Mouse (Mus musculus) adrenal gland, postnatal 25 days (tissue): Measurements from ENCODE around the gene Slain2. TPM values are rescaled to one million over a fixed set of nuclear protein-coding genes. Genes with fewer than 3 reads are reported as not detected.
"Not testable (repeated sequence)": the region's sequence is repeated elsewhere in the genome, so short reads cannot be mapped to it uniquely, and the experiment has no call there.

Experiments used
- DNase-seq: peaks from one replicate; pipeline ENCODE4 v3.0.0; 2021; ENCODE audit warnings: mixed read lengths
- total RNA-seq: library from RNA; stranded (reverse); gene quantifications from 2 replicates; pipeline ENCODE4 v1.2.3, GENCODE M21; 2021

Slain2 gene
- total RNA-seq, 1 experiment from 2014 or later = 59.1 TPM

DNA sequence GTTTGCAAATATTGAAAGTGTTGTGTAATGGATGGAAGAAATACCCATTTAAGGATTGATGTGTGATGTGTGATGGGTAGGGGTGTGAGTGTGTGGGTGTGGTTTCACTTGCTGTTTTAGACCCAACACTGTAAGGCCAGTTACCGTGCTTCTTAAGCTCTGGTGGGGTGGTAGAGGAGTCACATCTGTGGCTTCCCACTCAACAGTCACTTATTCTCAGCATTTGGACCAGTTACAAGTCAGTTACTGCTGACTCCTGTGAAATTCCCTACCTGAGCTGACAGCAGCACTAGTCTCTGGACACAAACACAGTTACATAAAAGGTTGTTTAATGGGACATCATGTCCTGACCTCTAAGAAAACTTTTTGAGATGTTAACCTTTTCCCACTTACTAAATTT is 34.0 kb downstream of the Slain2 start:
- no peak for DNase-seq

GRCm38 (mm10) chr5:72950252-72950651 is 36.1 kb downstream of the Slain2 start:
- no peak for DNase-seq

DNA sequence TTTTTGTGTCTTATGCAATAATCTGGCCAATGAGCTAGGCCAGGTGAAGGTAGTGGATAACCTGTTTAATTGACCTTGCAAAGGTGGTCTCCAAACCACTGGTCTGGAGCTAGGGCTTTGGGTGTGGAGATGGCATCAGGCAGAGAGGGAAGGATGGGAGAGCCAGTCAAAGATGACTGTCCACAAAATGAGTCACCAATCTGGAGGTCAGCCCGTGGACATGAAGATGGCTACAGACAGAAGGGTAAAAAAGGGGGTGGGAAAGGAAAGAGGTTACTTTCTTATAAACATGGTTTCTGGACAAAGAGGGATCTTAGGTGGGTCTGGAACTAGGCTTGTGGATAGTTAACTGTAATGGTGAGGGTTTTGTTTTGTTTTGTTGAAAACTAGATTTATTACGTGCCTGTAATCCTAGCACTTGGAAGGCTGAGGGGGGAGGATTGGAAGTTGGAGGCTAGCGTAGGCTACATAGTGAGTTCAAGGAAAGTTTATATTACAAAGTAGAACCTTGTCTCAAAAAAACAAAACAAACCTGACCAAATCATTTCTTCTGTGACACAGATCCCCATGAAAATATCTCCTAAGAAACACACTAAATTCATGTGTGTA is 40.0 kb downstream of the Slain2 start:
- DNase-seq = peak; percentile 26

DNA sequence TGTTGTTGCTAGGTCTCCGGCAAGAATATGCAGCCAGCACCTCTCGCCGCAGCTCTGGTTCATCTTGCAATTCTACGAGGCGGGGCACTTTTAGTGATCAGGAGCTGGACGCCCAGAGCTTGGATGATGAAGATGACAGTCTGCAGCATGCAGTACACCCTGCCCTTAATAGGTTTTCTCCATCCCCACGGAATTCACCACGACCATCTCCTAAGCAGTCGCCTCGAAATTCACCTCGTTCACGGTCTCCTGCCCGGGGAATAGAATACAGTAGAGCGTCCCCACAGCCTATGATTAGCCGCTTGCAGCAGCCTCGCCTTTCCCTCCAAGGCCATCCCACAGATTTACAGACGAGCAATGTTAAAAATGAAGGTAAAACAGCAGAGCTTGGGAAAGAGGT is 43.2 kb downstream of the Slain2 start:
- peak; percentile 7 for DNase-seq

- DNase-seq = no peak
Measured at GRCm38 (mm10) chr5:72960096-72960495, 46.0 kb downstream of the Slain2 start.

DNA sequence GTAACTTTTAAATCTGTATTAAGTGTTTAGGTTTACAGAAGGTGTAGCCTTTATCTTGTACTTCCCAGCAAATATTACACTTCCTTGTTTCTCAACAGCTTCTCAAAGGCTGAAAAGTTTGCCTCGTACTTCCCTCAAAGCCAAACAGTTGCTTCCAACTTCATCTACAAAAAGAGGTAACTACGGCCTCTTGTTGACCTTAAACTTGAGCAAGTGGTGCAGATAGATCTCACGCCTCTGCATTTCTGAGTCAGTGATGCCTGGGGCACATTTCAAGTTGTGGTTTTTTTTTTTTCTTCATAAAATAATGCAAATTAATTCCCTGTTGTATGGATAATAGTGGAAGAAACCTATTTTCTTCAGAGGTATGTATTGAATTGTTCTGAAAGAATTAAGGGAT is 51.6 kb downstream of the Slain2 start:
- no peak for DNase-seq

GRCm38 (mm10) chr5:72972435-72972834 is 58.3 kb downstream of the Slain2 start:
- no peak for DNase-seq

- no peak for DNase-seq
Measured at GRCm38 (mm10) chr5:72972934-72973333, 58.8 kb downstream of the Slain2 start.

DNA sequence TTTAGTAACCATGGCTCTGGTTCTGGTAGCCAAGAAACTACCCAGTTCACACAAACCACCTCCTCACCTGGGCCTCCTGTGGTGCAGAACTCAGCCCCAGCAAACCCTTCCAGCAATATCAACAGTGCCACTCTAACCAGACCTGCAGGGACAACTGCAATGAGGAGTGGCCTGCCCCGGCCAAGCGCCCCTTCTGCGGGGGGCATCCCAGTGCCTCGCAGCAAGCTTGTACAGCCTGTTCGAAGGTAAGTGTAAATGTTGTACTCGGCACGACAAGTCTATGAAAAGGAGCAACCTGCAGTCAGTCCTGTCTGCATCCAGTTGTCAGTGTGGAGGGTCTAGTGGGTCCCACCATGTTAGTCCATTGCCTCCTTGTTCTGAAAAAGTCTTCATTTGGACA is 60.5 kb downstream of the Slain2 start, which contains the start of gene Gm10135:
TSS of gene Gm10135 (minus strand) at position 101 of the 400 bp plus-strand sequence.
- DNase-seq = no peak

- no peak for DNase-seq
Measured at GRCm38 (mm10) chr5:72975996-72976395, 61.9 kb downstream of the Slain2 start.

DNA sequence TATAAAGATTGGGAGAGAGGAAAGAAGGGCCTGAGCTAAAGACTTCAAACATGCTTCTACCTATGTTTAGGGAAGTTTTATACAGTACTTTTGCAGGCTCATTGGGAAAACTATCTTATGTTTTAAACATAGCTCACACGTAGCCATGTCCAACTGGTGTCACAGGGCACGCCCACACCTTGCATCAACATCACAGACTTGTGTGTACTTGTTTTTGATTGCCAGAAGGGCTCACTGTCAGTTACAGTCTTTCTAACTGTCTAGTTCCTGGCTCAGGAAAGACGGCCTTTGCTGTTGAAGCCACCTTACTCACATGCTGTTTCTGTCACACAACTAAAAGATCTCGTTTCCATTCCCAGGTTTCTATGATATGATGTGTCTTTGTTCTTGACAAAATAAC is 62.4 kb downstream of the Slain2 start:
- DNase-seq = no peak

DNA sequence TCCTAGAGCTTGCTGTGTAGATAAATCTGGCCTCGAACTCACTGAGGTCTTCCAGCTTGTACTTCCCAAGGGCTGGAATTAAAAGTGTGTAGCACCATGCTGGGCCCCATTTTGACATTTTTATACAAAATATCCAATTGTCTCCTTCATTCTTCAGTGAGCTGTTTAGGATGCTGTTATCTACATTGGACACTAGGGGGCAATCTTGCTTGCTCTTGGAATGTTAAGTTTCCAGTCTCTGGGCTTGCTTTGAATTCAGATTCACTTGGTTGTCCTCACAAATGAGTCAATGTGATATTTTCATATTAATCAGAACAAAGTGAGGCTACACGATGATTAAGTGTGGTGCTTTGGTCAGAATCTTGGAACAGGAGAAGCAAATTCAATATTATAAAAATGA is 70.0 kb downstream of the Slain2 start:
- no peak for DNase-seq

GRCm38 (mm10) chr5:72987786-72988185 is 73.7 kb downstream of the Slain2 start:
- no peak for DNase-seq

- no peak for DNase-seq
Measured at GRCm38 (mm10) chr5:72989756-72990155, 75.7 kb downstream of the Slain2 start.

DNA sequence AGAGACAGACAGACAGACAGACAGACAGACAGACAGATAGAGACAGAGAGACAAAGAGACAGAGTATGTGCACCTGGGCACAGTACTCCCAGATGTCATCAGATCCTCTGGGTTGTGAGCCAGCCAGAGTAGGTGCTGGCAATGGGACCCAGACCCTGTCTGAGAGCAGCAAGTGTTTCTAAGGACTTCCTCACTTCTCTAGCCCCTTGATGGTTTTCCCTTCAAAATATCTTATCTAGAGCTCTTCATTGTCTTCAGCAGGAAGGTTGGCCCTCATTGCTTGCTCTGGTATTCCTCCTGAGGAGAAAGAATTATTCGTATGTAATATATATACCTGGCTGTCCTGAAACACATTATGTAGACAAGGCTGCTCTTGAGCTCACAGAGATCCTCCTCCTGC is 78.4 kb downstream of the Slain2 start:
- DNase-seq = no peak

DNA sequence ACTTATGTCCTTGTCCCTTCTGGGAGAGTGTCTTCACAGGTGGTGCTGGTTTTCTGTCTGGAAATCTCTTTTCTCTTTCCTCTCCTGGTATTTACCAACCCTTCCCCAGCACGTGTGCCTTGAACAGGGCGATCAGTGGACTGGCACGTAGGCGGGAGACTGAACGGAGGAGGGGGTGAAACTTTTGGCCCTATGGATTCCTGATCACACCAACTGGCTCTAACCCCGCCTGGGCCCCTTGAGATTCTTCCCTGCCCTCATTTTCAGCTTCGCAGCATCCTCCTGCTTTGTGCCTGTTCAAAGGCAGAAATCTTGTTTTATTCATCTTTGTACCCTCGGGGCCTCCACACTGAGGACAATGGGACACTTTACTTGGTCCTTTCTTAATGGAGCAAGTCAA is 80.3 kb downstream of the Slain2 start:
- no peak for DNase-seq

DNA sequence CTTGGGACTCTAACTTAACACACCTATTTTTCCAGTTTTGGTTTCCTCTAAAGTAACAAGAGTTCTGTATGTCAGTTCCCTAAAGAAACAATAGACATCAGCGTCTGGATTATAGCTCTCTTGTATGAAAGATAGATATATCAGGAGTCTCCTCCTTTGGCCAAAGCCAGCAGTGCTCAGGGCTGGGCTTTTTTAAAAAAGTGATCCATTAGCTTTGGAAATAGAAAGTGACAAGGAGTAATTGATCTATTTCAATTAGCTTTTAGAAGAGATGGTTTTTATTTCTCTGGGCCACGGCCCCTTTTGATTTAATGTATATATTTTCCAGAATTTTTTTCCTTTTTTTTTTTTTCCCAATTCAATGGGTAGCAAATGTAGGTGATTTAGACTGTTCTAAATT is 80.8 kb downstream of the Slain2 start:
- DNase-seq = no peak

- no peak for DNase-seq
Measured at GRCm38 (mm10) chr5:72995379-72995778, 81.3 kb downstream of the Slain2 start.

GRCm38 (mm10) chr5:72998546-72998945 is 84.4 kb downstream of the Slain2 start:
- not testable (repeated sequence) for DNase-seq

DNA sequence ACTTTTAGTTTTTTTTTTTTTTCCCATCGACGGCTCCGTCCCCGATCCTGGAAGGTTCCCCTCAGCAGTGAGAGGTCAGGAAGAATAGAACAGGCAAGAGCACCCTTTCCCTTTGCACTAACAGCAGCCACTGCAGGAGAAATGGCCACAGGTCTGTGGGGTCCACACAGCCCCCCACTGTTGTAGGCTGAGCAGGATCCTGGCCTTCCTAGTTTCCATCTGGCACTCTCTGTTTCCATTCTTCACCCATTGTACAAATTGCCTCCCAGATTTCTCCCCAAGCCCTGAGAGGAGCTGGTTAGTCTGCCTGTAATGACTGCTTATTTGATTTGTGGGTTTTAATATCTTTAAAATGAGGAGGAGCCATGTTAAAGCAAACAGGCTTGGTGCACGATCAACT is 89.9 kb downstream of the Slain2 start:
- DNase-seq = no peak

GRCm38 (mm10) chr5:73006784-73007581 is 92.9 kb downstream of the Slain2 start, which contains the start of gene Slc10a4:
Slc10a4 (plus strand) TSS chr5:73006883.
- peak; percentile 60 for DNase-seq

- DNase-seq = no peak
Measured at GRCm38 (mm10) chr5:73007582-73007959, 93.5 kb downstream of the Slain2 start.

GRCm38 (mm10) chr5:73008230-73008629 is 94.1 kb downstream of the Slain2 start:
- DNase-seq = not testable (repeated sequence)

GRCm38 (mm10) chr5:73011806-73012205 is 97.7 kb downstream of the Slain2 start:
- not testable (repeated sequence) for DNase-seq
